Mouse (Mus musculus) heart, adult 11 months (tissue): ENCODE results near the gene Eif2b1.
"Not testable (repeated sequence)": the region's sequence is repeated elsewhere in the genome, so short reads cannot be mapped to it uniquely, and the experiment has no call there.

Experiments
- DNase-seq: peaks from one replicate; pipeline ENCODE4 v3.0.0; 2022

Eif2b1 gene

GRCm38 (mm10) chr5:124578633-124579317, at the start of gene Eif2b1, which contains the start of gene Gtf2h3:
Gene Eif2b1 (minus strand): TSS chr5:124579131.
Gene Gtf2h3 (plus strand): TSS chr5:124579140.
- peak; percentile 99 for DNase-seq

DNA sequence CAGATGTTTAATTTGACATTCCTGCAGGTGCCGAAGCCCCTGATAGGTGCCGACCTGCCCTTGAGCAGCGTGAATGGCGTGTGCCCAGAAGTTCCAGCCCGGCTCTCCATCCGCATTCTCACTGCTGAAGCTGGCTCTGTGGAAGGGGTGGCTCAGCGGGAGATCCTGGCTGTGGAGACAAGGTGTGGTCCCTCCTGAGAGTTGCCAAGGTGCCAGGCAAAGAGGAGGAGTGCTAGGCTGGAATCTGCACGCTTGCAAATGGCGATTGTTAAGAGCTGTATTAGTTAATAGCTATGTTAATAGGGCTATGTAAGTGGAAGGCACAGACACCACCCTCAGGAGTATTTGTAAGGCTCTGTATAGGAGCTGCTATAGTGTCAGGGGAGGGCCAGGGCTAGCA, 45.4 kb upstream of the Eif2b1 start:
- no peak for DNase-seq

DNA sequence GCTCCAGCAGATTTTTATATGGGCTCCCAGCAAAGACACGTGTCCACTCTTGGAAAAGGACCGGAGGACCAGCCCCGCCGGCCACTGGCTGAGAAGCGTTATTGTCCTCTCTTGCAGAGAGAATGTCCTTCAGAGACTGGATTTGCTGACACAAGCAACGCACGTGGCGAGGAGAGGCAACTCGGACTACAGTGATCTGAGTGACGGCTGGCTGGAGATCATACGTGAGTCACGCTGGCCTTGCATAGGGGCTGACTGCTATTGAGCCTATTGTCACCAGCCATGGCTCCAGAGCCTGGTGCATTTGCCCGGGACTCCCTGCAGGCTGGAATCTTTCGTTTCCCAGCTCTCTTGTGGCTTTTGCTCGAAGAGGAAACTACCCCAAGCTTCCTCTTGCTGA, 44.0 kb upstream of the Eif2b1 start:
- DNase-seq, result peak; percentile 94

DNA sequence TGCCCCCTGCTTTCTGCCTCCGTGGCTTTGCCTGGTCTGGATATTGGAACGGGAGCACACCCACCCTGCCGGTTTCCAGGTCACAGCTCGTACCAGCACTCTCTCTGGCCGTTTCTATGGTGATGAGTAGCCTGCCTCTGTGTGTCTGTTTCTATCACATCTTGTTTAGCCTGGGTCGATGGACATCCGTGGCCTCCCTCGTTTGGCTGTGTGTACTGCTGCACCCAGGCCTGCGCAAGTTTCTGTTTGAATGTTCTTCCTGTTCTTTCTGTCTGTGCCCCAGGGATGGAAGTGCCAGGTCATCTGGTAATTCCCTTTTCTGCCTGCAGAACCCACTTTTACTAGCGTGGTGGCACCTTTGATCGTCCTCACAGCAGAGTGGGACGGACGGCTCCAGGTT, 42.4 kb upstream of the Eif2b1 start:
- peak; percentile 92 for DNase-seq

- DNase-seq, result no peak
These were observed 39.8 kb upstream of the Eif2b1 start for GRCm38 (mm10) chr5:124618711-124619110.

GRCm38 (mm10) chr5:124614709-124615108, 35.8 kb upstream of the Eif2b1 start:
- peak; percentile 94 for DNase-seq

- DNase-seq, result no peak
These were observed 32.0 kb upstream of the Eif2b1 start for GRCm38 (mm10) chr5:124610965-124611364.

DNA sequence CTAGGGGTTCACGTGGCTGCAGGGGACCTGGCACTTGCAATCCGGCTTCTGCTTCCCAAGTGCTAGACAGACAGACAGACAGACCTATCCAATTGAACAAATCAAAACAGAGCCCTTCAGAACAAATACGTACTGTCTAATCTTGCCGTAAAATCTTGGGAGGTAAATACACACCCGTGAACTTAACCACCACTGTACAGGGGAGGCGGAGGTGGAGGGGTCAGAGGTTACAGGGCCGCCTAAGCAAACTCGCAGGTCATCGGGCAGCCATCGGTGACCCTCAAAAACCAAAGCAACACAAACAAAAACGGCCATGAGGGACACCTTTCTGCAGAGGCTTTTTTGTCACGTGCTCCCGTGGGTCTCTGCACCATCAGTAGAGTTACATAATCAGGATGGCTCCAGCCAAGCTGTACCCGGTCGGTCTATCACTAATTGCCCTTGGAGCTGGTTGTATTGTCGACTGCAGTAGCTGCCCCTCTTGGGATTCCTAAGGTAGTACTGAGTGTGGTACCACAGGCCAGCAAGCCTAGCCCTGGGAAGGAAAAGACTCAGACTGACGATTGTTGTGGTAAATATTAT, 26.2 kb upstream of the Eif2b1 start:
- peak; percentile 93 for DNase-seq

- peak; percentile 93 for DNase-seq
These were observed 25.4 kb upstream of the Eif2b1 start for GRCm38 (mm10) chr5:124604296-124604695.

GRCm38 (mm10) chr5:124602349-124602748, 23.4 kb upstream of the Eif2b1 start:
- peak; percentile 70 for DNase-seq

DNA sequence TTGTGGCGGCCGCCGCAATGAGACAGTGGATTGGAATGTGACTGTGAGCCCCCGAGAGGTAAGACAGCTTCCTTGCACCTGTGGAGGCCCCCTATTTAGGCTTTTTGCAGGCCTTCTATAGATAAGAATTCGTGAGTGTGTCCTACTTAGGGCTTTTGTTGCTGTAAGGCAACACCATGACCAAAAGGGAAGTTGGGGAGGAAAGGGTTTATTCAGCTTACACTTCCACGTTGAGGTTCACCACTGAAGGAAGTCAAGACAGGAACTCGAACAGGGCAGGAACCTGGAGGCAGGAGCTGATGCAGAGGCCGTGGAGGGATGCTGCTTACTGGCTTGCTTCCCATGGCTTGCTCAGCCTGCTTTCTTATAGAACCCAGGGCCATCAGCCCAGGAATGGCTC, 20.8 kb upstream of the Eif2b1 start:
- DNase-seq, result not testable (repeated sequence)

DNA sequence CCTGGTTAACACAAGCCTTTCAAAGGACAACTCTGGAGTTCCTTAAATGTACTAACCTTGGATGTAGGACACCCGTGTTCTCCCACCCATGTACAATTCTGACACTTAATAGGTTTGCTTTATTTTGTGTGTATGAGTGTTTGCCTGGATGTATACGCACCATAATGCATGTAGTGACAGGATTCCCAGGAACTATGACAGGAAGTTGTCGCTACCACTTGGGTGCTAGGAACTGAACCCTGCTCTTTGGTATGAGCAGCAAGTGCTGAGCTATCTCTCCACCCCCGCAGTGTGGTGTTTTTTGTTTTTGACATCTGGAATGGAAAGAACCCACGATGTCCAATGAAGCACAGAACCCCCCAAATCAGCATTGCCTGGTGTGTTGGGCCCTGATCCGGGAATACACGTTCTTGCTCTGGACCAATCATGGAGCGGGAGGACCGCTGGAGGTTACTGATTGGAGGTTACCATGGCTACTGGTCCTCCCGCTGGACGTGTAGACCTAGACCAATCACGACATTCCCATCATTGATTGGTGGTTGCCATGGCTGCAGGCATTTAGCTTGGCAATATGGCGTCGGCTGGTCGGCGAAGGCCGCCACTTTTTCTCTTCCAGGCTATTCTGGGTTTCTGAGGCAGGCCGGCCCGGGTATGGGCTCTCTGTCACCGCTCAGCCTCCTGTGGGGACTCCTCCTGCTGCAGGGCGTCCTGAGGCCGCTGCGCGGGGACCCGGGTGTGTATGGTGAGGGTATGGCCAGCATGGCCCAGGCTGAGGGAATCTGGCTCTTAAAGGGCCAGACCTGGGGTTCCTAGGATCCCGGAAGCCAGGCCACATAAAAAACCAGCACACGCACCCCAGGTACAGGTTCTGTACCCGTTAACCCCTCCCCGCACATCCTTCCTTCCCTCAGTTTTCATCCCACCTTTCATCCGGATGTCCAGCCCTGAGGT, 19.6 kb upstream of the Eif2b1 start:
- DNase-seq, result peak; percentile 100

- peak; percentile 68 for DNase-seq
These were observed 13.8 kb upstream of the Eif2b1 start for GRCm38 (mm10) chr5:124592768-124593167.

DNA sequence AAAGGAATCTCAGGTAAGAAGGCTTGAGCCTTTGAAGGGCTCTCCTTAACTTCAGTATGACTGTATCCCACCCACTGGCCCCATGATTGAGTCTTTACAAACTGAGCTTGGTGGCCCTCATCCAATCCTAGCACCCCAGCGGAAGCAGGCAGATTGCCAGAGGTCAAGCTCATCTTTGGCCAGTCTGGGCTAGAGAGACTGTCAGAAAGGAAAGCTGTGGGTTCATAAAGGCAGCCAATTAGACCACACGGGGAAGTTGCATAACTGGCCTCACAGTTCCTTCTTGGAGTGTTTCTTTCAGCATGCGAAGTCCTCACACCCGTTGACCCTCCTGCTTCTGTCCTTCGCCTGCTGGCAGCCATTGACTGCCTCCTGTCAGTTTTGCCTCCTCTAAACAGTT, 3.6 kb upstream of the Eif2b1 start:
- DNase-seq, result peak; percentile 94

DNA sequence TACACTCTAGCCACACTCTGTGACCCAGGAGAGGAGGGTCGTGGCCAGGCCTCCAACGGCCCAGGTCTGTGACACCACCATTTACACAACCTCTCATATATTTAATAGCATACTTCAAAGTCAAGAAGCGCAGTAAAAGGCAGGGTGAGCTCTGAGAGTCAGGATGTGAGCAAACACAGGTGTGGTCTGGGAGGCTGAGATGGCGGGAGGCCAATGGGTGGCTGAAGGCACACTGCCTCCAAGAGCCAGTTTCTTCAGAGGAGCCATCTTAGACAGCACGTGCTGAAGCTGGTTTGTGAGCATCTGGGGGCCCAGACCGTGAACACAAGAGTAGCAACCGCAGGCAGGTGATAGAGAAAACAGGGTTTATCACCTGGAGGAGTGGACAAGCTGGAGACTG, 3.5 kb downstream of the Eif2b1 start:
- peak; percentile 67 for DNase-seq

- DNase-seq, result peak; percentile 89
These were observed 7.9 kb downstream of the Eif2b1 start for GRCm38 (mm10) chr5:124571068-124571467.

DNA sequence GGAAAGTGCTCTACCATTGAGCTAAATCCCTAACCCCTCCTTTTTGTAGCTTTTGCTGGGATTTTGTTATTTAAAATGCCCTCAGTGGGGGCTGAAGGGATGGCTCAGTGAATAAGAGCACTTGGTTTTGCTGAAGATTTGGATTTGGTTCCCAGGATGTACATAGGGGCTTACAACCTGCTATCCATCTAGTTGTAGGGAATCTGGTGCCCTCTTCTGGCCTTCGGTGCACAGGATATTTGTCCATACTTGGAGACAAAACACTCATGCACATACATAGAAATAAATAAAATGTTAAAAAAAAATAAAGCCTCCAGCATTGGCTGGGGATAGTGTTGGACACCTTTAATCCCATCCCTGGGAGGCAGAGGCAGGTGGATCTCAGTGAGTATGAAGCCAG, 23.8 kb downstream of the Eif2b1 start:
- DNase-seq, result no peak

DNA sequence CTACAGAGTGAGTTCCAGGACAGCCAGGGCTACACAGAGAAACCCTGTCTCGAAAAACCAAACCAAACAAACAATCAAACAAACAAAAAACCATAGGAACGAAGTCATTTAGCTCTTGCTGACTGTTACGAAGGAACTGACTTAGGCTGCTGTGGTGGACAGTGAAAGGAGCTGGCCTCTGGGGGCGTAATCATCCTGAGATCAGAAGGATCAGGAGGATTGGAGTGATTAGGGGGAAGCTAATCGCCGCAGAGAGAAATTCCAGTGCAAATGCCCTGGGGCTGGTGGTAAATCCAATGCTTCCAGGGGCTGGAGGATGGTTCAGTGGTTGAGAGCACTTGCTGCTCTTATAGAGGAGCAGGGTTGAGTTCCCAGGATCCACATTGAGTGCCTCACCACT, 25.3 kb downstream of the Eif2b1 start:
- peak; percentile 84 for DNase-seq

GRCm38 (mm10) chr5:124552558-124553307, 26.2 kb downstream of the Eif2b1 start, which contains the start of gene Ddx55:
Gene Ddx55 (plus strand): TSS chr5:124552864.
- DNase-seq, result peak; percentile 99

DNA sequence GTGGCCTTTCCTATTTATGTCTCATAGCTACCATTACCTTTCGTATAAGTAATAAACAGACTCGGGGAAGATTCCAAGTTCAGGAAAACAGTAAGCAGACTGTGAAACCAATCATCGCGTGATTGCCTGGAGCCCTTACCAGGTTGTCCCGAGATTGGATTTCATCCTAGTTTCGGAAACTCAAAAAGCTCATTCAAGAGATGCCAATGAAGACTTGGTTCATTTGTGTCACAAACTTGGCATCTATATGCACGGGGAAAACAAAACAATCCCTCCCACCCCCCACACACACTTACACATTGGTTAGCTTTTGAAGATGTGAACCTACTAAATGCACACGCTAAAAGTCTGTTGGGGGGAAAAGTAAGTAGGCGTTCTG, 26.8 kb downstream of the Eif2b1 start:
- no peak for DNase-seq

DNA sequence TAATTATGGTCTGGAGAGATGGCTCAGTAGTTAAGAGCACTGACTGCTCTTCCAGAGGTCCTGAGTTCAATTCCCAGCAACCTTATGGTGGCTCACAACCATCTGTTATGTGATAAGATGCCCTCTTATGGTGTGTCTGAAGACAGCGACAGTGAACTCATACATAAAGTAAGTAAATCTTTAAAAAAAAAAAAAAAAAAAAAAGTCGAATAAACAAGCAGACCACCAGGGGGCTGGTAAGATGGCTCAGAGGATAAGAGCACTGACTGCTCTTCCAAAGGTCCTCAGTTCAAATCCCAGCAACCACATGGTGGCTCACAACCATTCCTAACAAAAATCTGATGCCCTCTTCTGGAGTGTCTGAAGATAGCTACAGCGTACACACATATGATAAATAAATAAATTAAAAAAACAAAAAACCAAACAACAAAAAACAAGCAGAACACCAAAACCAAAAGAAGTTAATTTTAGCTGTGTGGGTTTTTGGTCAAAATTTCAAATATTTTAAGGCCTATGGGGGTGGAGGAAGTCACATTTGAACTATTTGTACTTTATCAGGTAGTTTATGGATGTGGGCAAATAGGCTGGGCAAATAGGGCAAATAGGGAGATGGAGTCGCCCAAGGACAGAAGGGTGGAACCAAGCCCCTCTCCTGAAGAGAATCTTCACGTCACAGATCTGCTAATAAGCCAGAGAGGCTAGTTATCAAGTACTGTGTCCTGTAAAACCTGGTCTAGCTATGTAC, 27.4 kb downstream of the Eif2b1 start:
- not testable (repeated sequence) for DNase-seq

DNA sequence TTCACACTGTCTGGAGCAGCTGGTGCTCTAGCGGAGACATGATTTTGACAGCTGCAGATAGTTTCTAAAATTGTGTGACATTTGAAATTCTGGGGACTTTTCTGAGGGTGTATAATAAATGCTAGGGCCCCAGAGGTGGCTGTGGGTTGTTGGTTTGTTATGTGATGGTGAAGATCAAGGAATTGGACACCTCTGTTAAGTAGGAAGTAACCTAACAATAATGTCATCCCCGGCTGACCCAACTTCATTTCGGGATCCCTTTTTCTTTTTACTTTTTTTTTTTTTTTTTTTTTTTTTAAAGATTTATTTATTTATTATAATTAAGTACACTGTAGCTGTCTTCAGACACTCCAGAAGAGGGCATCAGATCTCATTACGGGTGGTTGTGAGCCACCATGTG, 28.2 kb downstream of the Eif2b1 start:
- DNase-seq, result not testable (repeated sequence)
